16 mouse cellular contexts compared by ENCODE assay signal in genomic region chr6:17187106-17187505, GRCm38 (mm10).
A peak's percentile ranks its signal among the peaks of the same experiment; 100 is the strongest.
DNase-seq lines count a peak whose midpoint lies in the region; ATAC-seq and TF ChIP-seq lines count a peak whose summit lies in the region.
"Had no signal": no experiment of that assay in that cellular context is flagged by ENCODE, and none has a peak within 500 bp of the region (broad histone marks: within the 10 kb centered on the region; RNA-seq: fewer than 3 reads in every experiment).

No protein-coding gene starts in this region.

- POLR2A ChIA-PET in Patski (lab: Charles Lee) = no interaction called here

- no peak overlapping the region for H3K9ac ChIP-seq in kidney, embryonic 16.5 days (replicated peaks; ENCODE audit: low read length)
- no peak overlapping the region for H3K9ac ChIP-seq in lung, embryonic 14.5 days
- H3K9ac ChIP-seq in forebrain, embryonic 15.5 days (replicated peaks) = no peak overlapping the region
- H3K9ac ChIP-seq: heart, embryonic 15.5 days; intestine, embryonic 15.5 days had no signal

- H3K4me3 ChIP-seq in kidney, adult 2 months (ENCODE audit: insufficient read depth, low read depth, low read length) = no peak overlapping the region
- H3K4me3 ChIP-seq in kidney, embryonic 16.5 days (ENCODE audit: low read length) = no peak overlapping the region
- no peak overlapping the region for H3K4me3 ChIP-seq in lung, embryonic 14.5 days (ENCODE audit: low read depth, low read length)
- no peak overlapping the region for H3K4me3 ChIP-seq in forebrain, embryonic 15.5 days
- H3K4me3 ChIP-seq: heart, embryonic 15.5 days; hindbrain, embryonic 10.5 days; intestine, embryonic 15.5 days had no signal

- DNase-seq in kidney, adult 2 months = peak; percentile 73
- DNase-seq in lung, embryonic 14.5 days = peak; percentile 70
- DNase-seq in lung, postnatal 14 days = no peak
- DNase-seq in Patski (ENCODE audit: low read depth, low spot score) = no peak
- DNase-seq in cerebellum, postnatal 4 days (ENCODE audit: low spot score in 2 of 2) = no peak
- DNase-seq: adrenal gland, postnatal 10 days; cerebellum, postnatal 10 days; heart, adult 18-20 months; liver; midbrain, embryonic 14.5 days; thymus, postnatal 4 days had no signal

- ATAC-seq in kidney, embryonic 16.5 days (ENCODE audit: low FRiP score, low TSS enrichment) = no peak
- ATAC-seq in lung, embryonic 14.5 days (ENCODE audit: insufficient read depth) = no peak
- ATAC-seq in Patski = peak; percentile 62
- ATAC-seq in forebrain, embryonic 15.5 days (replicated peaks) = peak; percentile 94
- ATAC-seq: intestine, embryonic 15.5 days had no signal

- CTCF ChIA-PET in Patski (lab: Charles Lee) = interaction anchor here (0.9 to 1.8 kb wide), 4 partner anchors 8 to 161 kb away, joined by 3 to 6 read pairs (median 4); no protein-coding TSS in a partner anchor

- WGBS in kidney, adult 2 months = 40% methylated on average over 4 of the region's 4 CpGs
- WGBS in kidney, embryonic 16.5 days = 62% methylated on average over 4 of the region's 4 CpGs
- WGBS in lung, embryonic 14.5 days = 47% methylated on average over 4 of the region's 4 CpGs
- 10% methylated on average over 4 of the region's 4 CpGs for WGBS in forebrain, embryonic 15.5 days

- no peaks in the 10 kb centered on the region for H3K36me3 ChIP-seq in kidney, adult 2 months (ENCODE audit: control insufficient read depth, insufficient read depth, low read length)
- no peaks in the 10 kb centered on the region for H3K36me3 ChIP-seq in kidney, embryonic 16.5 days (ENCODE audit: insufficient read depth, low read length)
- H3K36me3 ChIP-seq in lung, embryonic 14.5 days (ENCODE audit: insufficient read depth) = no peaks in the 10 kb centered on the region
- H3K36me3 ChIP-seq in forebrain, embryonic 15.5 days = no peaks in the 10 kb centered on the region
- H3K36me3 ChIP-seq: heart, embryonic 15.5 days; hindbrain, embryonic 10.5 days; intestine, embryonic 15.5 days had no signal

- no peaks in the 10 kb centered on the region for H3K27me3 ChIP-seq in kidney, adult 2 months (replicated peaks; ENCODE audit: control insufficient read depth, insufficient read depth, low read length)
- no peaks in the 10 kb centered on the region for H3K27me3 ChIP-seq in kidney, embryonic 16.5 days (ENCODE audit: insufficient read depth, low read length)
- H3K27me3 ChIP-seq in lung, embryonic 14.5 days (ENCODE audit: insufficient read depth, low read length) = no peaks in the 10 kb centered on the region
- no peaks in the 10 kb centered on the region for H3K27me3 ChIP-seq in Patski
- H3K27me3 ChIP-seq in forebrain, embryonic 15.5 days = no peaks in the 10 kb centered on the region
- H3K27me3 ChIP-seq: heart, embryonic 15.5 days; intestine, embryonic 15.5 days had no signal

- in situ Hi-C loops in Patski (cut with MboI; ENCODE audit: low pct_unique_long_range_greater_than_20kb) = no loop called here

- no peaks in the 10 kb centered on the region for H3K9me3 ChIP-seq in kidney, embryonic 16.5 days (ENCODE audit: low read length)
- H3K9me3 ChIP-seq in lung, embryonic 14.5 days (ENCODE audit: low read depth, low read length) = no peaks in the 10 kb centered on the region
- H3K9me3 ChIP-seq in forebrain, embryonic 15.5 days = no peaks in the 10 kb centered on the region
- H3K9me3 ChIP-seq: heart, embryonic 15.5 days; hindbrain, embryonic 10.5 days; intestine, embryonic 15.5 days had no signal

- no peak for TF ChIP-seq CTCF in kidney, adult 2 months (conservative IDR thresholded peaks at IDR 0.05; ENCODE audit: insufficient read depth, insufficient read length, low read depth, low read length)
- TF ChIP-seq CTCF in lung, embryonic 14.5 days (IDR thresholded peaks at IDR 0.05; ENCODE audit: low read depth) = no peak
- TF ChIP-seq CTCF in Patski (IDR thresholded peaks at IDR 0.05) = no peak

- H3K4me2 ChIP-seq in kidney, embryonic 16.5 days (replicated peaks; ENCODE audit: low read depth, low read length) = no peak overlapping the region
- H3K4me2 ChIP-seq in lung, embryonic 14.5 days = no peak overlapping the region
- H3K4me2 ChIP-seq in forebrain, embryonic 15.5 days (replicated peaks) = no peak overlapping the region
- H3K4me2 ChIP-seq: heart, embryonic 15.5 days; intestine, embryonic 15.5 days had no signal

- no peak overlapping the region for H3K27ac ChIP-seq in kidney, adult 2 months (ENCODE audit: insufficient read depth, low read depth, low read length)
- no peak overlapping the region for H3K27ac ChIP-seq in kidney, embryonic 16.5 days (ENCODE audit: low read length)
- peak overlapping the region; percentile 33; the same call in 1 of the 2 replicates for H3K27ac ChIP-seq in lung, embryonic 14.5 days (ENCODE audit: low read depth)
- peak overlapping the region; percentile 43 for H3K27ac ChIP-seq in forebrain, embryonic 15.5 days (replicated peaks)
- H3K27ac ChIP-seq: heart, embryonic 15.5 days; hindbrain, embryonic 10.5 days; intestine, embryonic 15.5 days had no signal

- H3K4me1 ChIP-seq in kidney, adult 2 months (ENCODE audit: control insufficient read depth, insufficient read depth, low read length) = peaks cover 4% of the 10 kb centered on the region; the same call in 1 of the 2 replicates
- no peaks in the 10 kb centered on the region for H3K4me1 ChIP-seq in kidney, embryonic 16.5 days (ENCODE audit: insufficient read depth, low read length)
- H3K4me1 ChIP-seq in lung, embryonic 14.5 days (ENCODE audit: insufficient read depth) = no peaks in the 10 kb centered on the region
- peaks cover 17% of the 10 kb centered on the region for H3K4me1 ChIP-seq in forebrain, embryonic 15.5 days
- H3K4me1 ChIP-seq: heart, embryonic 15.5 days; hindbrain, embryonic 10.5 days; intestine, embryonic 15.5 days had no signal

- TF ChIP-seq POLR2A in kidney, adult 2 months (IDR thresholded peaks at IDR 0.05; ENCODE audit: low read depth, low read length) = no peak

Comparison
In these comparisons a context has a peak if more than half of its experiments do, and no peak if none do; other contexts are left out.
1. DNase-seq: peak in kidney, adult 2 months (single experiment) and lung, embryonic 14.5 days (single experiment); none in lung, postnatal 14 days (single experiment), Patski (single experiment) and cerebellum, postnatal 4 days (0 of 2).
2. H3K27ac ChIP-seq: peak in lung, embryonic 14.5 days (single experiment) and forebrain, embryonic 15.5 days (single experiment); none in kidney, adult 2 months (single experiment) and kidney, embryonic 16.5 days (single experiment).
3. ATAC-seq: peak in Patski (single experiment) and forebrain, embryonic 15.5 days (single experiment); none in kidney, embryonic 16.5 days (single experiment) and lung, embryonic 14.5 days (single experiment).